Mouse (Mus musculus): Measurements from ENCODE around the gene 4930455H04Rik. TPM values are rescaled to one million over a fixed set of nuclear protein-coding genes. Genes with fewer than 3 reads are reported as not detected.

Gene 4930455H04Rik
- polyA plus RNA-seq (2012; rRNA removed): not detected in 2 replicates

DNA sequence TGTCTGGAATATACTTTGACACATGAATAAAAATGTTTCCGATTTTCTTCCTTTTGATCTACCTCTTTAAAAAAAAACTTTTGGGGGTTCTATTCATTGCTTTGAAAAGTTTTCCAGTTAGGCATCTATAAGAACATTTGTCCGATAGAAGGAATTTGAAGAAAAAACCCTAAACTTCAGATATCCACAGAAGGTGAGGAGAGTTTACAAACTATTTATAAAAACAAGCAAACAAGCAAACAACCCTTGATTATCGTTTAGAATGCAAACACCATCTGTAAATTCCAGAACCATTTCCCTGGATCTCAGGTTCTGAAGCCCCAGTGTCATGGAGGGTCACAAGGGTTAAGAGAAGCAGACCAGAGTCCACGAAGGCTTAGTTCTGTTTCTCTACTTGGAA lies at the start of gene 4930455H04Rik:
Gene 4930455H04Rik (plus strand): TSS at position 301 of the 400 bp plus-strand sequence.
- no peak for DNase-seq (ENCODE audit: low spot score)

- DNase-seq (ENCODE audit: low spot score): no peak
Measured at GRCm38 (mm10) chr3:116921535-116921934, 46.5 kb upstream of the 4930455H04Rik start.

DNA sequence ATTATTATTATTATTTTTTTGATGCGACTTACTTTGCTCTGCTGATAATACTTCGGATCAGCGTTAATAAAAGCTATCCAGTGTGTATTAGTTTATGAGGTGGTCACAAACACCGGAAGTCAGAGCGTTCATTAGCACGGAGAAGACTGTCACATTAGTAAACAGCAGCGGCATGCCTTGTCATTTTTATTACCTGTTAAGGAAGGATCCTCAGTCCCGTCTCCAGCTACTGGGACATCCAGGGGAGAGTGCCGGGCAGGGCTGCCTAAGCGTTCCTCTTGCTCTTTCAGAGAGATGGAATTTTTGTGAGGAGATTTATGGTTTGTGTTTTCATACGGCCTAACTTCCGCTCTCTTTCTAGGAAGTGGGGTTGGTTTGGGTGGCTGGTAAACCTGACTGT lies 45.0 kb upstream of the 4930455H04Rik start:
- no peak for DNase-seq (ENCODE audit: low spot score)

DNA sequence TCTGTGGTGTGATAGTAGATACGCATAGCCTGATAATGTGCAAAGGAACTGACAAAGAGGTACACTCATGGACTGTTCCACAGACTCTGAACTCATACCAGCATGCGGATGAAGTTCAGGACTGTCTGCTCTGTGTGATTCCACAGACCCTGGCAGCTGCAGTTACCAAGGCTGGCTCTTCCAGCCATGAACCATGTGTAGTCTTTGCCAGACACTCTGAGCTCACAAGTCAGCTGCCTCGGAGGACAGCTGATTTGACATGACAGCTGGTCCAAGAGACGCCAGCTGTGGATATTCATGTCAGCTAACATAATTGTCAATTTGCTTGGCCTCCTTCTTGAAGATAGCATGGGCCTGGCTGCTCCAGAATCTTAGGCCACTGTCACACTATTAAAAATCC lies 39.1 kb upstream of the 4930455H04Rik start:
- no peak for DNase-seq (ENCODE audit: low spot score)

GRCm38 (mm10) chr3:116933158-116933557 lies 34.9 kb upstream of the 4930455H04Rik start:
- no peak for DNase-seq (ENCODE audit: low spot score)

DNA sequence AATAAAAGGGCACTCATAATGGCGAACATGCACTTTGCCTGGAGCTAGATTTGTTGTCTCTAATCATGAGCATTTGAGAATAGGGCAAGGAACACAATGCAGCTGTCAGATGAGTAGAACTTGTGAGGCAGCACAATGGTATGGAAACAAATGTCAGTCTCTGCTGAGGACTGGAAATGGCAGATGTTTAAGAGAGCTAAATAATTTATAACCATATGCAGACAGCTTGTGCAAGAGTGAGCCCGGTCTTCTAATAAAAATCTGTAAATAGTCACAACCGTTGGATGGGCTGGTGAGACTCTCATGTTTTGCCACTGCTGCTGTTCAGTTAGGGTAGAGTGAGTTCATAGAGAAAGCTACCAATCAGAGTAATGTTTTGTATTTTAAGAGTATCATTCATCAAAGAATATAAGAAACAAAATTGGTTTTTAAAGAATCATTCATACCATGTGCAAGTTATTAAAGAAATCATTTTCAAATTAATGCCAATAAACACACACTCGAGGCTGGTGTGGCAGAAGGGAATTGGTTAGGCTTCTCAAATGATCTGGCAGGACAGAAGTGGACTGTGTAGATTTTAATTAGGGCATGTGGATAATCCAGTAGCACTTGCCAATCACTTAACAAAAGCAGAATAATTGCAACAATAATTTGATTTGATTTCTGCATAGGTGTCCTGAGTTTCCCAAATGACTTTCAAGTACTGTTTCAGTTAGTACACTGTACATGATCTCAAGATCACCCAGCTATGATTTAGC lies 31.0 kb upstream of the 4930455H04Rik start:
- DNase-seq (ENCODE audit: low spot score): no peak

GRCm38 (mm10) chr3:116940804-116941558 lies 27.1 kb upstream of the 4930455H04Rik start:
- no peak for DNase-seq (ENCODE audit: low spot score)

GRCm38 (mm10) chr3:116941559-116942117 lies 26.4 kb upstream of the 4930455H04Rik start:
- no peak for DNase-seq (ENCODE audit: low spot score)

- DNase-seq (ENCODE audit: low spot score): no peak
Measured at GRCm38 (mm10) chr3:116942751-116943150, 25.3 kb upstream of the 4930455H04Rik start.

DNA sequence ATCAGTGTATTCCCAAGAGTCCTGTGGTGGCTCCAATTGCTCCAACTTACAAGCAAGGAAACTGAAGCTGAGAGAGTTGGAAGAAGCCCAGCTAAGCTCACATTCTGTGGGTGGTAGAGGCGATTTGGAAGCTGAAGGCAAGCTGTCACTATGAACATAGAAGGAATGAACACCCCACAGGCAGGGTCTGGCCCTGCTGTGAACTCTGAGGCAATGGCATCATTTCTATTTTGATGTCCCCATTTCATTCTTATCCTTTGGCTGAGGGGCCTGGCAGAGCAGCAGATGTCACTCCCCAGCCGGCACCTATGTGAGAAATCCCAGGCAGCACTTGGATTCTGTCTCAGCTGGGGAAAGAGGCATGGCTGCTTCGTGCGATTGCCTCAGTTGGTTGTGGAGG lies 24.6 kb upstream of the 4930455H04Rik start:
- DNase-seq (ENCODE audit: low spot score): no peak

DNA sequence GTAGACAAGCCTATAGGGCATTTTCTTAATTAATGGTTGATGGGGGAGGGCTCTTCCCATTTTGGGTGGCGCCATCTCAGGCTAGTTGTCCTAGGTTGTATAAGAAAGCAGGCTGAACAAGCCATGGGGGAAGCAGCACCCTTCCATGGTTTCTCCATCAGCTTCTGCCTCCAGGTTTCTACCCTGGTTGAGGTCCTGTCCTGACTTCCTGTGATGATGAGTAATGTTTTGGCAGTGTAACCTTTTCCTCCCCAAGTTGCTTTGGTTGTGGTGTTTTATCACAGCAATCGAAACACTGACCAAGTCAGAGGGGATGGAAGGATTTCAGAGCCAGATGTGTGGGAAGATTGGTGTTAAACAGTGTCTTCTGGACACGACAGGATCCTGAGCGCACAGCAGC lies 21.6 kb upstream of the 4930455H04Rik start:
- DNase-seq (ENCODE audit: low spot score): no peak

DNA sequence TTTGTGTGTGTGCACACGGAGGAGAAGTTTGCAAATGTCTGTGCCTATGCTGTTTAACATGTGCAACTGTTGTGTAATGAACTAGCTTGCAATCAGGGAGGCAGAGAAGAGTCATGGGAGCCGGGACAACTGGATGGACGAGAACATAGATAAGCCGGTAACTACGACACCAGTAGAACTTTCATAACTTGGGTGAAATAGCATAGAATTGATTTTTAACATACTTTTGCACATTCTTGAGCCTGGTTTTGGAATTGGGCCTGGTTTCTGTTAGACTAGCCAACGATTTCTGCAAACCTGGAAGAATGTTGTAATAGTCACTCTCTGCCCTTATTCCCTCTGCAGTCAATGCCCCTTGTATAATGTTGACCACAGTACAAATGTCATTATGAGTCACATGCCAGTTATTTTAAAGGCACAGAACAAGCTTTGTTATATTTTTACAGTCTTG lies 17.4 kb upstream of the 4930455H04Rik start:
- no peak for DNase-seq (ENCODE audit: low spot score)

GRCm38 (mm10) chr3:116951489-116951888 lies 16.6 kb upstream of the 4930455H04Rik start:
- DNase-seq (ENCODE audit: low spot score): no peak

DNA sequence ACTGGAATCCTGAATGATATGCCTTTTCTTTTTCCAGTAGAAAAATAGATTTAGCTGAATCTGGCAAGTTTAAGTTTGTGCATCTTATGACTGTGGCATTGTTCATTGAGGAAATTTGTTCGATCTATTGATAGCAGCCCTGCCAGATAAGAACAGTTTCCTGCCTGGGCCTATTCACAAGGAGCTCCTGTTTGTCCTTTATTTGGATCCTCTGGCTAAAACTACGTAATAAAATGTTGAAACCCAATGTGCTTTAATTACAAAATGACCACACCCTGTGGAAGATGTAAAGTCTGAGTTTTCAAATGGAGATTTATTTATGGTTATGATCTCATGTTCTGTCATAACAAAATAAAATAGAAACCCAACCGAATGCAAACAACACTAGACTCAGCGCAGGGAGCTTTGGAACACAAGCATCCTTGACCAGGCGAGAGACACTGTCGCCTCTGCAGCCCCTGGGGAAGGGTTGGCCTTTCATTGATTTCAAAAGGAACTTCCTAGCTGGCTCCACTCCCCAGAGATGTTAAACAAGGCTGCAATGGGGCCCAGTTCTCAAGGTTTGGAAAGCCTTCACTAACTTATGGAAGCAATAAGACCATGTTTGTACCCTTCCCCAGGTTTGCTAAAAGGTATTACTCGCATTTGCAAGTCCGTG lies 15.7 kb upstream of the 4930455H04Rik start:
- DNase-seq (ENCODE audit: low spot score): no peak

DNA sequence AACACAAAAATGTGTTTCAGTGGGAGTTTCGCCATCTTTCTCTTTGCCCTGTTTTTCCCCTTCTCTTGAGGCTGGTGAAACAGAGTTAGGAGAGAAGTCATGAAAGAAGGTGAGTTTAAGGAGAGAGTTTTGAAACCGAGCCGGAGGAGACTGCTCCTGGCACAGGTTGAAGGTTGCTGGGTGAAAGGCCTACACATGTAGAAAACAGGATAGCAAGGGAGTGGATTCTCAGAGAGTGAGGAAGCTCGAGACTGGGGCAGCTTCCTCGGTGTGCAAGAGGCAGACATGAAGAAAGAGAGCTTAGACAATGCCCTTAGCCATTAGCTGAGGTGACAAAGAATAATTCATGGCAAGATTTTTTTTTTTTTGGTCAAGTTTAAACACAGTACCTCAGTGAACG lies 14.7 kb upstream of the 4930455H04Rik start:
- DNase-seq (ENCODE audit: low spot score): no peak

DNA sequence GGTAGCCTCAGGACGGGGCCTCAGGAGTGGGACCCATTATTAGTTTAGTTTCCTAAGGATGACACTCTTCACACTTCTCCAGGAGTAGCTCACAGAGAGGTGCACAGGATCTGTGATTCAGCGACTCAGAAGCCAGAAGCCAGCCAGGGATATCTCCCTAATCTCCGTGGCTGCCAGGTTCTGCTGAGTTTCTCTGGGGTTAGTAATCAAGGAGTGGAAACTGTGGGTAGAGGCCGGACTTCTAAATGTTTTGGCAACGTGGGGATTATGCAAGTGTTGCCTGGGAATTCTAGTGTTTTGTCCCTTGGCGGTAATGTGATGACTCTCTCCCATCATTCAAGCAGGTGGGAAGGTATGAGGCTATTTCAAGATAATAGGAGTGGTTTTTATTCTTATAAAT lies 13.0 kb upstream of the 4930455H04Rik start:
- no peak for DNase-seq (ENCODE audit: low spot score)

- DNase-seq (ENCODE audit: low spot score): no peak
Measured at GRCm38 (mm10) chr3:116960414-116960813, 7.7 kb upstream of the 4930455H04Rik start.

DNA sequence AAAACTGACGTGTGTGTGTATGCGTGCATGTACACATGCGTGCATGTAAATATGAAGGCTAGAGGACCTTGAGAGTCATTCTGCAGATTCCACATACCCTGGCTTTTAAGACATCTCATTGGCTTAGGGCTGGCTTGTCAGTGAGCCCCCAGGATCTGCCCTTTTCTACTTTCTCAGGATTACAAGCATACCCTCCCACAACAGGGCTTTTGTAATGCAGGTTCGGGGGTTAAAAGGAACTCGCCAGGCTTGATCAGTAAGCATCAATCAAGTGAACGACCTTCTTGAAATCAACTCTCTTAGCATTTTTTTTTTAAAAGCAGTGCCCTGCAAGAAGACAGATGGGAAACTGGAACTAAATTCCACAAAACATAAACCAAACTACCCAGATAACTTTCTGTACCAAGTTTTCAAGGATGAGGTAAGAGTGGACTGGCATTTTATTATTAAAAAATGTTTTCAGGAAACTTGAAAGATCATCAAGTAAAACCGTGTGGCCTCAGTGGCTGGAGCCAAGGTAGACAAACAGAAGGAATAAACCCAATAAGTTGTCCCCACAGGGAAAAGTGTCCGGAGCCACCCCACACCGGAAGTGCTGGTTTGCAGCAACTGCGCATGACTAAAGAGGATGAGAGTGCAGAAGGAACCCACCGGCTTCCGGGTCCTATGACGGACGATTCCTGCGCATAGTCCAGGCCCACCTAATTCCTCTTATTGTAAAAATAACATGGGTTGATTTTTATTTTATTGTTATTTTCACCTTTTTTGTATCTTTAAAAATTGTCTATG lies 6.5 kb upstream of the 4930455H04Rik start:
- DNase-seq (ENCODE audit: low spot score): no peak

- DNase-seq (ENCODE audit: low spot score): no peak
Measured at GRCm38 (mm10) chr3:116963213-116963612, 4.9 kb upstream of the 4930455H04Rik start.

GRCm38 (mm10) chr3:116964426-116964825 lies 3.6 kb upstream of the 4930455H04Rik start:
- DNase-seq (ENCODE audit: low spot score): no peak

DNA sequence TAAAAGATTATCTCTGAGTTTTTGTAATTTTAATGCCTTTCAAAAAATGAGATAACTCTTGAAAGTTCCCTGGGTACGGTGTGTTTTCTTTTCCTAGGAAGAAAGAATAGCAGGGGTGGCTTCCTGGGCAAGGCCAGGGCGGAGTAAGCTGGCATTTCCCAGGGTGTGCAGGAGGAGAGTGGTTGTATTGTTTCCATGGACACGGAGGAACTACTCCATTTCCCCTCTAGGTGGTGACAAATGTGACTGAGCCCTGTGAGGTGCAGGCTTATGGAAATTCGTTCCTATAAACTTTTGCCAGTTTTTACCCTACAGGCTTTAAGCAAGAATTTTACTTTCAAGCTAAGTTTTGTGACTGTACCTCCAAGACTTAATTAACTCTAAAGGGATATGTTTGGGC lies 1.8 kb upstream of the 4930455H04Rik start:
- no peak for DNase-seq (ENCODE audit: low spot score)

Data from urinary bladder, adult 2 months (tissue).